Mouse (Mus musculus) forebrain, postnatal 0 days (tissue): ENCODE results near the gene Ccdc182. TPM values are rescaled to one million over a fixed set of nuclear protein-coding genes. Genes with fewer than 3 reads are reported as not detected.

Experiments used
- ATAC-seq: fragments of 200-750 bp; cut with Nextera tagmentation; 2 replicates; pipeline ENCODE4 v1.8.0; 2017; ENCODE audit warnings: mild to moderate bottlenecking, moderate library complexity
- DNase-seq: peaks from one replicate; pipeline ENCODE4 v3.0.0-alpha.2; 2015
- H3K27ac ChIP-seq: fragments of 300-500 bp; sonication (generic); 2 replicates; pipeline ENCODE4 v1.5.1; 2014; ENCODE audit warnings: low read depth, mild to moderate bottlenecking, antibody characterized with exemption, low read length, moderate library complexity, mixed read lengths
- H3K27me3 ChIP-seq: fragments of 300-500 bp; sonication (generic); 2 replicates; pipeline ENCODE4 v1.6.1; 2014; ENCODE audit warnings: mild to moderate bottlenecking, low read length, mixed read lengths; ENCODE audit not compliant: insufficient read depth
- H3K36me3 ChIP-seq: fragments of 300-500 bp; sonication (generic); 2 replicates; pipeline ENCODE4 v1.6.1; 2014; ENCODE audit warnings: mild to moderate bottlenecking, moderate library complexity; ENCODE audit not compliant: insufficient read depth
- H3K4me1 ChIP-seq: fragments of 300-500 bp; sonication (generic); 2 replicates; pipeline ENCODE4 v1.6.1; 2014; ENCODE audit warnings: antibody characterized with exemption; ENCODE audit not compliant: insufficient read depth
- H3K4me2 ChIP-seq: fragments of 300-500 bp; sonication (generic); 2 replicates; pipeline ENCODE4 v1.6.1; 2014; ENCODE audit warnings: low read depth, mild to moderate bottlenecking, moderate library complexity
- H3K4me3 ChIP-seq: fragments of 300-500 bp; sonication (generic); 2 replicates; pipeline ENCODE4 v1.5.1; 2014; ENCODE audit warnings: low read depth, low read length, mixed read lengths
- H3K9ac ChIP-seq: fragments of 300-500 bp; sonication (generic); 2 replicates; pipeline ENCODE4 v1.6.1; 2014; ENCODE audit warnings: mild to moderate bottlenecking
- H3K9me3 ChIP-seq: fragments of 300-500 bp; sonication (generic); 2 replicates; pipeline ENCODE4 v1.6.1; 2016; ENCODE audit warnings: low read length
- CTCF ChIP-seq: sonication (generic); IDR thresholded peaks from 2 replicates; pipeline ENCODE4 v1.5.1; 2016; ENCODE audit warnings: antibody characterized with exemption, control low read depth, low read depth
- WGBS: fragments of 180-500 bp; shearing (Covaris S2); extraction: QIAGEN DNeasy Blood & Tissue Kit; methylation state at CpG from one replicate; pipeline ENCODE4 v1.1.7; 2014; 5-methylcytosine and 5-hydroxymethylcytosine counted together
- polyA plus RNA-seq: library from polyadenylated mRNA; unstranded; fragments of >200 nt; fragmentation: Nextera tagmentation; extraction: Ambion mirVana; gene quantifications from 2 replicates; pipeline ENCODE4 v1.2.1, GENCODE M21; 2015
- total RNA-seq: library from RNA; depleted of rRNA; stranded (reverse); fragments of >200 nt; gene quantifications from 2 replicates; pipeline ENCODE4 v1.2.3, GENCODE M21; 2014

Ccdc182 gene
- total and polyA plus RNA-seq, 2 experiments from 2014 or later, result not detected

GRCm38 (mm10) chr11:88252767-88253513 is 40.9 kb upstream of the Ccdc182 start:
- H3K27me3 ChIP-seq, result no peaks in the 10 kb centered on the region; the same call in 1 of the 2 replicates
- no peaks in the 10 kb centered on the region; the same call in 1 of the 2 replicates for H3K4me1 ChIP-seq
- H3K4me2 ChIP-seq, result no peak overlapping the region
- H3K4me3 ChIP-seq, result no peak overlapping the region
- H3K9ac ChIP-seq, result no peak overlapping the region
- DNase-seq (no peak), ATAC-seq (peak; percentile 53)
- no peak overlapping the region for H3K27ac ChIP-seq
- WGBS, result 19% methylated on average over 14 of the region's 18 CpGs
- H3K36me3 ChIP-seq, result no peaks in the 10 kb centered on the region
- no peaks in the 10 kb centered on the region for H3K9me3 ChIP-seq
- TF ChIP-seq CTCF, result no peak

GRCm38 (mm10) chr11:88253514-88254167 is 40.2 kb upstream of the Ccdc182 start:
- no peak; the same call in 1 of the 2 replicates for ATAC-seq
- Histone ChIP-seq H3K4me2 (no peak overlapping the region), H3K9me3 (no peaks in the 10 kb centered on the region), H3K4me3 (no peak overlapping the region), H3K27me3 (no peaks in the 10 kb centered on the region; the same call in 1 of the 2 replicates), H3K4me1 (no peaks in the 10 kb centered on the region; the same call in 1 of the 2 replicates), H3K27ac (no peak overlapping the region), H3K9ac (no peak overlapping the region), H3K36me3 (no peaks in the 10 kb centered on the region)
- 31% methylated on average over 7 of the region's 7 CpGs for WGBS
- TF ChIP-seq CTCF, result no peak
- no peak for DNase-seq

GRCm38 (mm10) chr11:88257700-88258099 is 36.2 kb upstream of the Ccdc182 start:
- H3K4me3 ChIP-seq, result no peak overlapping the region
- H3K9ac ChIP-seq, result no peak overlapping the region
- no peaks in the 10 kb centered on the region; the same call in 1 of the 2 replicates for H3K4me1 ChIP-seq
- no peak for DNase-seq
- H3K9me3 ChIP-seq, result no peaks in the 10 kb centered on the region
- WGBS, result 73% methylated on average over 4 of the region's 4 CpGs
- H3K27me3 ChIP-seq, result no peaks in the 10 kb centered on the region
- ATAC-seq, result no peak
- TF ChIP-seq CTCF, result no peak
- no peaks in the 10 kb centered on the region for H3K36me3 ChIP-seq
- H3K27ac ChIP-seq, result no peak overlapping the region
- H3K4me2 ChIP-seq, result no peak overlapping the region

GRCm38 (mm10) chr11:88258212-88258611 is 35.6 kb upstream of the Ccdc182 start:
- H3K27me3 ChIP-seq, result no peaks in the 10 kb centered on the region
- no peaks in the 10 kb centered on the region for H3K36me3 ChIP-seq
- no peak overlapping the region for H3K27ac ChIP-seq
- no peak for ATAC-seq
- no peak overlapping the region for H3K4me2 ChIP-seq
- no peaks in the 10 kb centered on the region; the same call in 1 of the 2 replicates for H3K4me1 ChIP-seq
- DNase-seq, result no peak
- H3K9ac ChIP-seq, result no peak overlapping the region
- WGBS, result 82% methylated on average over 4 of the region's 4 CpGs
- H3K4me3 ChIP-seq, result no peak overlapping the region
- TF ChIP-seq CTCF, result peak; percentile 27; the same call in 1 of the 2 replicates
- H3K9me3 ChIP-seq, result no peaks in the 10 kb centered on the region

- Histone ChIP-seq H3K9me3 (no peaks in the 10 kb centered on the region), H3K4me3 (no peak overlapping the region), H3K9ac (no peak overlapping the region), H3K27ac (no peak overlapping the region), H3K4me2 (no peak overlapping the region), H3K27me3 (no peaks in the 10 kb centered on the region), H3K36me3 (no peaks in the 10 kb centered on the region), H3K4me1 (no peaks in the 10 kb centered on the region)
- no peak for TF ChIP-seq CTCF
- WGBS, result 63% methylated on average over 7 of the region's 7 CpGs
- DNase-seq, result no peak
- ATAC-seq, result no peak
Observed at GRCm38 (mm10) chr11:88260463-88260862, 33.4 kb upstream of the Ccdc182 start.

GRCm38 (mm10) chr11:88264889-88265288 is 29.0 kb upstream of the Ccdc182 start:
- ATAC-seq, result no peak
- no peak for DNase-seq
- WGBS, result 66% methylated on average over 5 of the region's 5 CpGs
- no peak overlapping the region for H3K9ac ChIP-seq
- no peak for TF ChIP-seq CTCF
- no peak overlapping the region for H3K4me3 ChIP-seq
- H3K27me3 ChIP-seq, result no peaks in the 10 kb centered on the region
- no peak overlapping the region for H3K4me2 ChIP-seq
- no peaks in the 10 kb centered on the region for H3K36me3 ChIP-seq
- H3K27ac ChIP-seq, result no peak overlapping the region
- H3K4me1 ChIP-seq, result no peaks in the 10 kb centered on the region
- H3K9me3 ChIP-seq, result no peaks in the 10 kb centered on the region

GRCm38 (mm10) chr11:88266311-88266710 is 27.5 kb upstream of the Ccdc182 start:
- Histone ChIP-seq H3K4me1 (no peaks in the 10 kb centered on the region), H3K4me2 (no peak overlapping the region), H3K9ac (no peak overlapping the region), H3K27me3 (no peaks in the 10 kb centered on the region), H3K4me3 (no peak overlapping the region), H3K9me3 (no peaks in the 10 kb centered on the region), H3K27ac (no peak overlapping the region), H3K36me3 (no peaks in the 10 kb centered on the region)
- WGBS, result 40% methylated on average over 6 of the region's 6 CpGs
- TF ChIP-seq CTCF, result no peak
- DNase-seq (no peak), ATAC-seq (no peak)
